ENCODE assay signal across 21 mouse cellular contexts in genomic region chr2:71805120-71805519, GRCm38 (mm10). TPM values are rescaled to one million over a fixed set of nuclear protein-coding genes. Genes with fewer than 3 reads are reported as not detected.
DNase-seq lines count a peak whose midpoint lies in the region; TF ChIP-seq lines count a peak whose summit lies in the region.
"Had no signal": no experiment of that assay in that cellular context is flagged by ENCODE, and none has a peak within 500 bp of the region (broad histone marks: within the 10 kb centered on the region; RNA-seq: fewer than 3 reads in every experiment).

No protein-coding gene starts in this region.

- TF ChIP-seq CTCF in kidney, adult 2 months (conservative IDR thresholded peaks at IDR 0.05; ENCODE audit: insufficient read depth, insufficient read length, low read depth, low read length): no peak
- TF ChIP-seq CTCF in E14TG2a.4 (conservative IDR thresholded peaks at IDR 0.05; ENCODE audit: low read length): no peak

- peak overlapping the region; percentile 41 for H3K27ac ChIP-seq in kidney, adult 2 months (ENCODE audit: insufficient read depth, low read depth, low read length)
- H3K27ac ChIP-seq: embryonic facial prominence, embryonic 15.5 days; gastrocnemius, adult 2 months; heart, embryonic 15.5 days; liver, embryonic 14.5 days; lung, embryonic 15.5 days; macrophage; midbrain, embryonic 13.5 days; neural tube, embryonic 12.5 days had no signal

- DNase-seq in kidney, adult 2 months: peak; percentile 62
- DNase-seq in kidney, postnatal 4 days: no peak
- DNase-seq in ES-CJ7 (ENCODE audit: low read depth, low spot score): peak; percentile 67
- DNase-seq in kidney, postnatal 25 days: peak; percentile 46 to 75
- DNase-seq in lung, postnatal 4 days: no peak
- no peak for DNase-seq in cerebellum, postnatal 10 days
- DNase-seq in gastrocnemius, postnatal 14 days: no peak
- DNase-seq: cerebellum, adult 18-20 months; cerebellum, postnatal 36 days; gastrocnemius, adult 2 months; heart, postnatal 4 days; spleen, adult 18-20 months had no signal

- H3K9me3 ChIP-seq in E14TG2a.4 (ENCODE audit: low read length): no peaks in the 10 kb centered on the region
- H3K9me3 ChIP-seq: embryonic facial prominence, embryonic 15.5 days; G1E; heart, embryonic 15.5 days; lung, embryonic 15.5 days; midbrain, embryonic 13.5 days; neural tube, embryonic 12.5 days had no signal

- no peaks in the 10 kb centered on the region for H3K36me3 ChIP-seq in kidney, adult 2 months (ENCODE audit: control insufficient read depth, insufficient read depth, low read length)
- peaks cover 20% of the 10 kb centered on the region for H3K36me3 ChIP-seq in E14TG2a.4 (ENCODE audit: insufficient read depth, low read length)
- H3K36me3 ChIP-seq: embryonic facial prominence, embryonic 15.5 days; G1E; heart, embryonic 15.5 days; lung, embryonic 15.5 days; midbrain, embryonic 13.5 days; neural tube, embryonic 12.5 days had no signal

- H3K4me3 ChIP-seq in kidney, adult 2 months (ENCODE audit: insufficient read depth, low read depth, low read length): no peak overlapping the region
- peak overlapping the region; percentile 60 for H3K4me3 ChIP-seq in E14TG2a.4 (replicated peaks; ENCODE audit: low read length)
- H3K4me3 ChIP-seq: embryonic facial prominence, embryonic 15.5 days; gastrocnemius, adult 2 months; heart, embryonic 15.5 days; lung, embryonic 15.5 days; midbrain, embryonic 13.5 days; neural tube, embryonic 12.5 days had no signal

- TF ChIP-seq POLR2A in kidney, adult 2 months (IDR thresholded peaks at IDR 0.05; ENCODE audit: low read depth, low read length): no peak

- peaks cover 34% of the 10 kb centered on the region for H3K4me1 ChIP-seq in kidney, adult 2 months (ENCODE audit: control insufficient read depth, insufficient read depth, low read length)
- peaks cover 99% of the 10 kb centered on the region for H3K4me1 ChIP-seq in E14TG2a.4 (replicated peaks; ENCODE audit: low read depth, low read length)
- H3K4me1 ChIP-seq: midbrain, embryonic 13.5 days; neural tube, embryonic 12.5 days had no signal

- intact Hi-C loops in gastrocnemius, postnatal 14 days (cut with DNase I; ENCODE audit: low total_unique reads): no loop called here

- no peaks in the 10 kb centered on the region for H3K27me3 ChIP-seq in kidney, adult 2 months (replicated peaks; ENCODE audit: control insufficient read depth, insufficient read depth, low read length)
- no peaks in the 10 kb centered on the region for H3K27me3 ChIP-seq in E14TG2a.4 (ENCODE audit: insufficient read depth, low read length)
- H3K27me3 ChIP-seq: embryonic facial prominence, embryonic 15.5 days; heart, embryonic 15.5 days; lung, embryonic 15.5 days; midbrain, embryonic 13.5 days; neural tube, embryonic 12.5 days had no signal

- WGBS in kidney, adult 2 months: 37% methylated on average over 7 of the region's 7 CpGs

RNA-seq across cellular contexts. Expression of gene Itga6, which starts 59.7 kb away (rescaled TPM):
- polyA plus RNA-seq in kidney, adult 2 months (2012; rRNA removed): 58.7 and 60.3 TPM in 2 replicates
- total RNA-seq in gastrocnemius, postnatal 14 days (2021): 10 to 100 TPM; 33.2 to 40.0 TPM

Comparison
In these comparisons a context has a peak if more than half of its experiments do, and no peak if none do; other contexts are left out.
1. DNase-seq: peak in kidney, adult 2 months (single experiment), ES-CJ7 (single experiment) and kidney, postnatal 25 days (2 of 2); none in kidney, postnatal 4 days (0 of 2), lung, postnatal 4 days (0 of 2), cerebellum, postnatal 10 days (0 of 2) and gastrocnemius, postnatal 14 days (single experiment).